Mouse (Mus musculus): ENCODE measurements around the gene Smim7. TPM values are rescaled to one million over a fixed set of nuclear protein-coding genes. Genes with fewer than 3 reads are reported as not detected.

Gene Smim7
- 57.7 TPM for polyA plus RNA-seq (2017; shearing (Covaris generic))

GRCm38 (mm10) chr8:72570633-72571610, at the start of gene Smim7:
TSS of gene Smim7 (minus strand) at chr8:72571088.

DNA sequence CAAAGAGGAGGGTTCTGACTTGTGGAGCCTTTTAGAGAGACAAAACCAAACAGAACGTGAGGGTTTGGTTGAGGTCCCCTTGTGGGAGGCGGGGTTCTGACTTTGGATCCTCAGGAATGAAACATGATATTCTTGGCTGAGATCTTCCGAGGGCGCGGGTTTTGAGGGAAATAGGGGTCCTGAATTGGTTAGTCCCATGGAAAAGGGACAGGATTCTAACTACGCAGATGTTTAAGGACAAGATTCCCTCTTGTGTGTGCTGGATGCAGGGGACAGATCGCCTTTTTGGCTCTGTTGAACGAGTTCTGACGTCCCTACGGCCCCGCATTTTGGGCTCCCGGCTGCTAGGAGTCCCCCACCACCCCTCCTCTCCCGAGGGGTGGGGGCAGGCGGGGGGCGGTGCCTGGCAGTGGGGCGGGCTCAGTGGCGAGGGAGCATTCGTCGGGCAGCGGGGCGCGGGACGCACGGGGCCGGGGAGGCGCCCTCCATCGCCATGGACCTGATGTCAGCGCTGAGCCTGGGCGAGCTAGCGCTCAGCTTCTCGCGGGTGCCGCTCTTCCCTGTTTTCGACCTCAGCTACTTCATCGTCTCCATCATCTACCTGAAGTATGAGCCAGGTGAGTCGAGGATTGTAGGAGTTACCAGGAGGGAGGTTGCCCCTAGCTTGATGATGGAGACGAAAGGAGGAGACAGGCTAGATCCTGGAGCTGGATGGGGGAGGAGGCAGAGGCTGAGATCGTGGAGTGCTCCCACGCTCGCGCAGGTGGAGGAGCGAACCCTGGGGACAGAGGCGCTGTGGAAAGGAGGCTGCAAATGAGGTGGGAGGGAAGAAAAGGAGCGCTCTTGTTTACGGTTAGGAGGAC, 954 bp upstream of the Smim7 start, which contains the start of gene Tmem38a:
Tmem38a (plus strand) TSS at position 445 of the 863 bp plus-strand sequence.

GRCm38 (mm10) chr8:72547802-72548643, 22.9 kb downstream of the Smim7 start, which contains the start of gene Med26:
TSS of gene Med26 (minus strand) at chr8:72548270.

Other genes starting within 250 kb of the Smim7 start
- 55.7 TPM for gene Eps15l1, start 149.6 kb downstream of the Smim7 start, polyA plus RNA-seq (2017; shearing (Covaris generic))
- 0.81 TPM for gene Calr3, start 127.2 kb downstream of the Smim7 start, polyA plus RNA-seq (2017; shearing (Covaris generic))
- 9.3 TPM for gene 1700030K09Rik, start 127.2 kb downstream of the Smim7 start, polyA plus RNA-seq (2017; shearing (Covaris generic))
- gene Cherp, start 95.9 kb downstream of the Smim7 start, polyA plus RNA-seq (2017; shearing (Covaris generic)), result 109 TPM
- gene Slc35e1, start 78.5 kb downstream of the Smim7 start, polyA plus RNA-seq (2017; shearing (Covaris generic)), result 54.4 TPM
- 19.1 TPM for gene Med26, start 22.8 kb downstream of the Smim7 start, polyA plus RNA-seq (2017; shearing (Covaris generic))
- gene Tmem38a, start 967 bp upstream of the Smim7 start, polyA plus RNA-seq (2017; shearing (Covaris generic)), result 2.4 TPM
- gene Nwd1, start 75.6 kb upstream of the Smim7 start, polyA plus RNA-seq (2017; shearing (Covaris generic)), result 0.08 TPM
- 203 TPM for gene Sin3b, start 152.2 kb upstream of the Smim7 start, polyA plus RNA-seq (2017; shearing (Covaris generic))
- 11.7 TPM for gene F2rl3, start 190.8 kb upstream of the Smim7 start, polyA plus RNA-seq (2017; shearing (Covaris generic))

Measured in CD4-positive, CD25-positive, alpha-beta regulatory T cell (primary cell).